Mouse (Mus musculus): ENCODE data around the gene Fgf6. TPM values are rescaled to one million over a fixed set of nuclear protein-coding genes. Genes with fewer than 3 reads are reported as not detected.

Gene Fgf6
- 0.12 and 0.24 TPM in 2 replicates for polyA plus RNA-seq (2015; fragmentation: Nextera tagmentation; extraction: Ambion mirVana)

GRCm38 (mm10) chr6:127014906-127015770 lies at the start of gene Fgf6:
Fgf6 (plus strand) TSS chr6:127015586.
- H3K27me3 ChIP-seq: peaks cover 57% of the 10 kb centered on the region
- ATAC-seq (replicated peaks; ENCODE audit: low FRiP score): peak; percentile 71
- no peak within 1 kb of the TSS for H3K4me3 ChIP-seq (replicated peaks)
- H3K36me3 ChIP-seq: no peaks in the 10 kb centered on the region
- no peak within 1 kb of the TSS for H3K9ac ChIP-seq
- WGBS: 52% methylated on average over 26 of the region's 26 CpGs
- H3K4me1 ChIP-seq: peaks cover 20% of the 10 kb centered on the region
- H3K4me2 ChIP-seq: no peak within 1 kb of the TSS
- no peaks in the 10 kb centered on the region for H3K9me3 ChIP-seq (replicated peaks)
- H3K27ac ChIP-seq: no peak within 1 kb of the TSS

- Histone ChIP-seq H3K4me2 (no peak overlapping the region), H3K36me3 (peaks cover 35% of the 10 kb centered on the region), H3K9ac (no peak overlapping the region), H3K4me1 (no peaks in the 10 kb centered on the region), H3K4me3 (replicated peaks) (no peak overlapping the region), H3K27me3 (no peaks in the 10 kb centered on the region), H3K27ac (no peak overlapping the region), H3K9me3 (replicated peaks) (no peaks in the 10 kb centered on the region)
- no peak for ATAC-seq (replicated peaks; ENCODE audit: low FRiP score)
- 87% methylated on average over 14 of the region's 14 CpGs for WGBS
Observed at GRCm38 (mm10) chr6:126966241-126967026, 49.0 kb upstream of the Fgf6 start.

- no peaks in the 10 kb centered on the region for H3K9me3 ChIP-seq (replicated peaks)
- WGBS: 56% methylated on average over 5 of the region's 5 CpGs
- H3K4me3 ChIP-seq (replicated peaks): no peak overlapping the region
- H3K27me3 ChIP-seq: no peaks in the 10 kb centered on the region
- no peaks in the 10 kb centered on the region for H3K36me3 ChIP-seq
- no peak for ATAC-seq (replicated peaks; ENCODE audit: low FRiP score)
- no peaks in the 10 kb centered on the region for H3K4me1 ChIP-seq
- no peak overlapping the region for H3K4me2 ChIP-seq
- H3K9ac ChIP-seq: no peak overlapping the region
- 0 out of 2 replicates have a peak overlapping the region, but pooled peaks have one; percentile 32 for H3K27ac ChIP-seq
Observed at GRCm38 (mm10) chr6:126981539-126982234, 33.7 kb upstream of the Fgf6 start.

- H3K4me2 ChIP-seq: no peak overlapping the region
- WGBS: 66% methylated on average over 2 of the region's 2 CpGs
- H3K9ac ChIP-seq: no peak overlapping the region
- H3K4me3 ChIP-seq (replicated peaks): no peak overlapping the region
- H3K27ac ChIP-seq: no peak overlapping the region
- no peaks in the 10 kb centered on the region for H3K36me3 ChIP-seq
- no peaks in the 10 kb centered on the region for H3K27me3 ChIP-seq
- no peaks in the 10 kb centered on the region for H3K4me1 ChIP-seq
- H3K9me3 ChIP-seq (replicated peaks): no peaks in the 10 kb centered on the region
- no peak for ATAC-seq (replicated peaks; ENCODE audit: low FRiP score)
Observed at GRCm38 (mm10) chr6:126993676-126994075, 21.7 kb upstream of the Fgf6 start.

- H3K9me3 ChIP-seq (replicated peaks): no peaks in the 10 kb centered on the region
- 82% methylated on average over 3 of the region's 3 CpGs for WGBS
- H3K36me3 ChIP-seq: no peaks in the 10 kb centered on the region
- no peak overlapping the region for H3K4me2 ChIP-seq
- no peak overlapping the region for H3K4me3 ChIP-seq (replicated peaks)
- H3K9ac ChIP-seq: no peak overlapping the region
- no peaks in the 10 kb centered on the region for H3K4me1 ChIP-seq
- no peak for ATAC-seq (replicated peaks; ENCODE audit: low FRiP score)
- H3K27ac ChIP-seq: no peak overlapping the region
- H3K27me3 ChIP-seq: no peaks in the 10 kb centered on the region
Observed at GRCm38 (mm10) chr6:126995494-126995893, 19.9 kb upstream of the Fgf6 start.

GRCm38 (mm10) chr6:126996399-126996798 lies 19.0 kb upstream of the Fgf6 start:
- Histone ChIP-seq H3K4me3 (replicated peaks) (no peak overlapping the region), H3K27me3 (no peaks in the 10 kb centered on the region), H3K36me3 (no peaks in the 10 kb centered on the region), H3K4me1 (no peaks in the 10 kb centered on the region), H3K27ac (no peak overlapping the region), H3K4me2 (no peak overlapping the region), H3K9me3 (replicated peaks) (no peaks in the 10 kb centered on the region), H3K9ac (no peak overlapping the region)
- WGBS: 74% methylated on average over 5 of the region's 5 CpGs
- ATAC-seq (replicated peaks; ENCODE audit: low FRiP score): no peak

GRCm38 (mm10) chr6:127005646-127006045 lies 9.7 kb upstream of the Fgf6 start:
- ATAC-seq (replicated peaks; ENCODE audit: low FRiP score): no peak
- H3K27me3 ChIP-seq: no peaks in the 10 kb centered on the region; the same call in 1 of the 2 replicates
- H3K9me3 ChIP-seq (replicated peaks): no peaks in the 10 kb centered on the region
- no peak overlapping the region for H3K4me3 ChIP-seq (replicated peaks)
- H3K4me1 ChIP-seq: 0 out of 2 replicates have a peak, but pooled peaks cover 2% of the 10 kb centered on the region
- WGBS: 91% methylated on average over 3 of the region's 3 CpGs
- H3K27ac ChIP-seq: no peak overlapping the region
- no peak overlapping the region for H3K9ac ChIP-seq
- H3K36me3 ChIP-seq: no peaks in the 10 kb centered on the region
- H3K4me2 ChIP-seq: no peak overlapping the region

GRCm38 (mm10) chr6:127006551-127006950 lies 8.8 kb upstream of the Fgf6 start:
- Histone ChIP-seq H3K36me3 (no peaks in the 10 kb centered on the region), H3K4me3 (replicated peaks) (no peak overlapping the region), H3K9ac (no peak overlapping the region), H3K9me3 (replicated peaks) (no peaks in the 10 kb centered on the region), H3K27ac (no peak overlapping the region), H3K4me2 (no peak overlapping the region), H3K27me3 (no peaks in the 10 kb centered on the region; the same call in 1 of the 2 replicates), H3K4me1 (0 out of 2 replicates have a peak, but pooled peaks cover 6% of the 10 kb centered on the region)
- no peak for ATAC-seq (replicated peaks; ENCODE audit: low FRiP score)
- WGBS: 54% methylated on average over 3 of the region's 3 CpGs

GRCm38 (mm10) chr6:127010021-127010420 lies 5.4 kb upstream of the Fgf6 start:
- Histone ChIP-seq H3K27me3 (peaks cover 15% of the 10 kb centered on the region; the same call in 1 of the 2 replicates), H3K9ac (no peak overlapping the region), H3K27ac (no peak overlapping the region), H3K36me3 (no peaks in the 10 kb centered on the region), H3K4me2 (no peak overlapping the region), H3K4me1 (peaks cover 14% of the 10 kb centered on the region), H3K4me3 (replicated peaks) (no peak overlapping the region), H3K9me3 (replicated peaks) (no peaks in the 10 kb centered on the region)
- no peak for ATAC-seq (replicated peaks; ENCODE audit: low FRiP score)
- 90% methylated on average over 13 of the region's 13 CpGs for WGBS

GRCm38 (mm10) chr6:127011947-127012535 lies 3.3 kb upstream of the Fgf6 start:
- WGBS: 63% methylated on average over 13 of the region's 13 CpGs

GRCm38 (mm10) chr6:127019254-127019653 lies 3.9 kb downstream of the Fgf6 start:
- Histone ChIP-seq H3K9ac (no peak overlapping the region), H3K4me2 (no peak overlapping the region), H3K4me1 (peaks cover 17% of the 10 kb centered on the region), H3K36me3 (no peaks in the 10 kb centered on the region), H3K9me3 (replicated peaks) (no peaks in the 10 kb centered on the region), H3K4me3 (replicated peaks) (no peak overlapping the region), H3K27ac (no peak overlapping the region), H3K27me3 (peaks cover 82% of the 10 kb centered on the region)
- WGBS: 1% methylated on average over 6 of the region's 6 CpGs
- no peak for ATAC-seq (replicated peaks; ENCODE audit: low FRiP score)

More at GRCm38 (mm10) chr6:127011947-127012535, 3.3 kb upstream of the Fgf6 start:
- Histone ChIP-seq H3K4me1 (peaks cover 12% of the 10 kb centered on the region), H3K4me3 (replicated peaks) (no peak overlapping the region), H3K27me3 (peaks cover 29% of the 10 kb centered on the region), H3K9me3 (replicated peaks) (no peaks in the 10 kb centered on the region), H3K9ac (no peak overlapping the region), H3K4me2 (no peak overlapping the region), H3K36me3 (no peaks in the 10 kb centered on the region), H3K27ac (no peak overlapping the region)
- ATAC-seq (replicated peaks; ENCODE audit: low FRiP score): no peak
